Mouse (Mus musculus) layer of hippocampus, postnatal 10 days (tissue): ENCODE results near the gene Pcdh15. TPM values are rescaled to one million over a fixed set of nuclear protein-coding genes. Genes with fewer than 3 reads are reported as not detected.

Experiments
- DNase-seq, 2 experiments: peaks; one replicate each; pipeline ENCODE4 v3.0.0; 2021; ENCODE audit warnings: low spot score in 2 of 2
- total RNA-seq, 2 experiments: library from RNA; stranded (reverse); gene quantifications; 2 replicates each; pipeline ENCODE4 v1.2.3; 2021

Pcdh15 gene
- total RNA-seq, 2 experiments from 2014 or later = 31.8 to 40.8 TPM

DNA sequence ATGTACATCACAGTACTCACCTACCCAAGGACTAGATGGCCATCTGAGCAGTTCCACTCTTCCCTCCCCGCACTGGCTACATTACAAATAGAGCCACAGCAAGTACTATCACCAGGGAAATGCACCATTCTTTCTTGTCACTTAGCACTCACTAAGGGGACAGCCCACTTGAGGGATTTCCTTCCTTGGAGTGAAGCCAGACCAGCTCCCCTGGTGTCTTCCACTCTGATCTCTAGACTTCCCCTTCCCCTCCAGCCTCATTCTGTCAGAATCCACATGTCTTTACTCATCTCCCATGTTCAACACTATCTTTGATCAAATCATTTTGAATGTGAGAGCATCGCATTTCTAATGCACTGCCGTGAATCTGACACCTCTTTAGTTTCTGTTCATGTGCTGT lies 1413.2 kb downstream of the Pcdh15 start:
- no peak for DNase-seq

- no peak for DNase-seq
Observed at GRCm38 (mm10) chr10:74513743-74514142, 1414.6 kb downstream of the Pcdh15 start.

DNA sequence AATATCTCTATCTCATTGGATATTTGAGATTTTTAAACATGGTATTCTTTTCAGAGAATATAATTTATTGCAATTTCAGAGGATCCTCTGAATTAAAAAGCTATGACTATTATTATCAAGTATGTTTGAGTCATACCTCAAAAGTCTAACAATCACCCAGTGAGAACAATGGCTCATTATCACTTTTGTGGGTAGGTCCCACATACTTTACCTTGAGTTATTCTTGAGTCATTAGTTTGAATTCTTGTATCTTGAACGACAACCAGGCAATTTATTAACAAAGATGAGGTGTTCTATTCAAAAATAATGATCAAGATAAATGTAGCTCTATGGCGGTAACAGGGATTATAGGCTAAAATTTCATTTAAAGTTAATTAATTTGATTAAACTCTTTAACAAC lies 1439.2 kb downstream of the Pcdh15 start:
- no peak for DNase-seq

DNA sequence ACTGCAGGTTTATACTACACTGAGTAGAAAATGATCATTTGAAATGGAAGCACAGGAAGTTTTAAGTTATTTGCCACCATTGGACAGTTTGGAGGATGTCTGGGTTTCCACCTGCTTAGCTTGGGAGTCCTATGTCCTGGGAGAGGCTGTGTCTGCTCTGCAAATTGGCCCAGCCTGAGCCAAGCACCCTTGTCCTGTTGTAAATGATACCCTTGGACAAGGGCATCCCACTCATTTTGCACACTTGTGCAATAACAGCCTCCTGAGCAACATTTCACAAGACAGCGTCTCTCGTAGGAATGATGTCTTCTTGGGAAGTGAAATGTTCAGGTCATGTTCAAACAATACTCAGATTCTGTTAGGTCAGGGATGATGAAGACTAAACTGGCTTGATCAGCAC lies 1456.2 kb downstream of the Pcdh15 start:
- DNase-seq = no peak

GRCm38 (mm10) chr10:74569603-74570002 lies 1470.5 kb downstream of the Pcdh15 start:
- DNase-seq = no peak

- no peak for DNase-seq
Observed at GRCm38 (mm10) chr10:74579924-74580323, 1480.8 kb downstream of the Pcdh15 start.

DNA sequence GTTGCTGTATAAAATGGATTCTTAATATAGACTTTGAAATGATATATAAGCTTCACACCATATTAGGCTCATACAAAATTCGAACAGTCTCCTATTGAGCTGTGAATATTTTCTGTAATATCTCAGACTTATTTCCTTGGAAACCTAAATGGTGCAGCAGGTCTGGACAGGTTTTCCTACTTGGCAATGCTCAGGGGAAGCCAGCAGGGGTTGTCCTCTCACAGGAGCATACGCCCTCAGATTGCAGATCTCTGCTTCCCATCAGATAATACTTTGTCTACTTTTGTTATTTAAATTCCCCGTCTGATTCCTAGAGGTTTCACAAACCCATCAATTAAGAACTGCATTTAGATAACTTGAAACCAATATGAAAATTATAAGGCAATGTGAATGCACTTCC lies 1492.7 kb downstream of the Pcdh15 start:
- DNase-seq = peak in 1 of 2 experiments; percentile 12

GRCm38 (mm10) chr10:74607683-74608082 lies 1508.5 kb downstream of the Pcdh15 start:
- DNase-seq = no peak

DNA sequence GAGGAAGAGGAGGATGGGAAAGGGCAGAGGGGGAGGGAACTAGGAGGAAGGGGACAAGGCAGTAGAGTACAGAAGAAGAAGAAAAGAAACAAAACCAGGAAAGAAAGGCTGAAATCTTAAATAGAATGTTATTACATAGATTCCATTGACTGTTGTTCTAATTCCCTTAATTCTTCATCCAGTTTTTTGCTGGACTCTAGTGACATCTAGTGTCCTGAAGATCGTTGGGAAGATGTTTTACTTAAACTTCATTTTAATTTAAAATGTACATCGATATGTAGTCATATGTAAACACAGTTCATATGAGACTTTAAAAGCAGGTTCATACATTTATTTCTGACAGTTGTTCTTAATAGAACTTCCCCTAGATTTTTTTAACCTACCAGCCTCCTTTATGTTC lies 1522.7 kb downstream of the Pcdh15 start:
- no peak for DNase-seq

DNA sequence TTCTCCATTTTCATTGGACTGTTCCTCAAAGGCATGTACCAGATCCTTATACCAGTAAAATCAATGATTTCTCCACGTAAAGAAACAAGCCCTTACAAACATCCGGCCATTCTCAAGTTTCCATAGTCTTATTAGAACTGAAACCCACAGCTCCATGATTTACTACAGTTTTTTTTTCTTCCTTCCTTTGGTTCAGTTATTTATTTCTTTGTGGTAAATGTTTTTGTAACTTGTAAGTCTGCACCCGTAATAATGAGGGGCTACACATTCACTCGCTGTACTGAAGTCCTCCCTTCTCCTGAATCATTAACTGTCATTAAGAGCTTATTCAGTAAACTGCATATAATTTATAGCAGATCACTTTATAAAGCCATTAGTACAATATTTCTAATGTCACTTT lies 1526.6 kb downstream of the Pcdh15 start:
- DNase-seq = no peak

DNA sequence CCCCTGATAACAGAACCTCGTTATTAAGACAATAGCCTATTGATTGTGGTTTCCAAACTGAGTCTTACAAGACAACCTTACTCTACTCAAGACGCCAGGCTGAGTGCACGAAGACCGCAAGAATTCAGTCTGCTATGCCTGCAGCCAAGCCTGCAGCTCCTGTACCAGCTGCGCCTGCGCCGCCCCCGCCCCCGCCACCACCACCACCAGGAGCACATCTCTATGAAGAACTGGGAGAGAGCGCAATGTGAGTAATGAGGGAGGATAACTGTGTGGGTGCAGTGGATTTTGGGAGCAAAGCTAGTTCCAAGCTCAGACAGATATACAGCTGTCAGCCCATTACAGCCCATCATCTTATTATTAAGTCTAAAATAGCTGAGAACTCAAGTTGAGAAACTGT lies 1527.5 kb downstream of the Pcdh15 start:
- no peak for DNase-seq

- DNase-seq = no peak
Observed at GRCm38 (mm10) chr10:74631314-74631713, 1532.2 kb downstream of the Pcdh15 start.

GRCm38 (mm10) chr10:74637040-74637439 lies 1537.9 kb downstream of the Pcdh15 start:
- DNase-seq = no peak

- DNase-seq = no peak
Observed at GRCm38 (mm10) chr10:74642125-74642524, 1543.0 kb downstream of the Pcdh15 start.

- DNase-seq = no peak
Observed at GRCm38 (mm10) chr10:74663171-74663570, 1564.0 kb downstream of the Pcdh15 start.

DNA sequence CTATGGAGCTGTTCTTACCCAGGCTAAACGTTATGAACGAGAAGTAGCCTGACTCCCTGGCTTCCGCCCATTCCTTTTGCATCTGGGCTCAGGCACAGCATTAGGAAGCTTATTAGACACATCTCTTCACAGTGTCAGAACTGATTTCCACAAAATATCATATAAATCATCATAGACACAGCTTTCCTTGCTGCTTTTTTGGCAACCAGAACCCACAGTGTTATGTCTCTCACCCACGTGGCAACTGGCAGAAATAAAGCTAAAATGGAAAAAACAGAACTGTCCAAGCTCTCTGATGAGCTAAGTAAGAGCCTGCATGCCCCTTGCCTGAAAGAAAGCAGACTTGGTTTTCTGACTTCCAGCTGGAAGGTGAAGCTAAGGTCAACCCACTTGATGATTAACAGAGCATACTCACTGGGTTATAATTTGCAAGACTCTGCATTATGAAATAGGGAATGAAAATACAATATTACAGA lies 1580.9 kb downstream of the Pcdh15 start:
- DNase-seq = peak; percentile 6 to 14

- DNase-seq = no peak
Observed at GRCm38 (mm10) chr10:74680559-74680958, 1581.4 kb downstream of the Pcdh15 start.
